Mouse (Mus musculus): ENCODE data around the gene Fan1. TPM values are rescaled to one million over a fixed set of nuclear protein-coding genes. Genes with fewer than 3 reads are reported as not detected.

Fan1 gene
- polyA plus RNA-seq, 1 experiment from 2014 or later, result 4.2 TPM

DNA sequence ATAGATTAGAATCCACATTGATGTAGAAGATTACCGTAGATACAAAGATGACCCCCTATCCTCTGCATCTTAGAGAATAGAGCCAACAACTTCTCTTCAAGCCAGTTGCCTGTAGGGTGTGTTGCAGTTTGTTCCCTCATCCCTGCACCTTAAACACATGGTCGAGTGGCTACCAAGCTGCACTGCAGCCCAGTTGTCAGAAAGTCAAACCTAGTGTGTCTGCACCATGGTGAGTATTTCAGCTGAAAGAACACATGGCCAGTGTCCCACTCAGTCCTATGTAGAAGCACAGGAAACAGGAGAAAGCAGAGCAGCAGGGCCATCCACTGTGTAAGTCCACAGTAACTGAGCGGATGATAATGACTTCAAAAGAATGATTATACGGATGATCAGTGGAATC, 46.4 kb downstream of the Fan1 start:
- no peaks in the 10 kb centered on the region for H3K27me3 ChIP-seq (ENCODE audit: control insufficient read depth, insufficient read depth, low read length)
- no peak overlapping the region for H3K9ac ChIP-seq (ENCODE audit: low read length)
- H3K4me1 ChIP-seq (ENCODE audit: control insufficient read depth in 2 of 2, insufficient read depth in 2 of 2, low read length in 2 of 2), result no peaks in the 10 kb centered on the region
- H3K4me3 ChIP-seq (ENCODE audit: control insufficient read depth in 1 of 2, insufficient read depth in 1 of 2, low read depth in 1 of 2, low read length in 2 of 2), result no peak overlapping the region
- peaks cover 24% of the 10 kb centered on the region for H3K36me3 ChIP-seq (ENCODE audit: control insufficient read depth, insufficient read depth, low read length)
- H3K4me2 ChIP-seq (ENCODE audit: low read length), result no peak overlapping the region
- no peaks in the 10 kb centered on the region for H3K9me3 ChIP-seq (ENCODE audit: control insufficient read depth, low read length)
- no peak overlapping the region for H3K27ac ChIP-seq (replicated peaks in 1 of 2; ENCODE audit: control insufficient read depth in 1 of 2, insufficient read depth in 1 of 2, low read depth in 2 of 2, low read length in 2 of 2)
- no peak for ATAC-seq (ENCODE audit: insufficient number of reproducible peaks, insufficient read depth, low FRiP score, low read depth)
- WGBS, result 83% methylated on average over 4 of the region's 4 CpGs

- Histone ChIP-seq H3K27ac (replicated peaks in 1 of 2; ENCODE audit: control insufficient read depth in 1 of 2, insufficient read depth in 1 of 2, low read depth in 2 of 2, low read length in 2 of 2) (no peak overlapping the region), H3K9me3 (ENCODE audit: control insufficient read depth, low read length) (no peaks in the 10 kb centered on the region), H3K36me3 (ENCODE audit: control insufficient read depth, insufficient read depth, low read length) (peaks cover 24% of the 10 kb centered on the region), H3K4me3 (ENCODE audit: control insufficient read depth in 1 of 2, insufficient read depth in 1 of 2, low read depth in 1 of 2, low read length in 2 of 2) (no peak overlapping the region), H3K27me3 (ENCODE audit: control insufficient read depth, insufficient read depth, low read length) (no peaks in the 10 kb centered on the region), H3K4me2 (ENCODE audit: low read length) (no peak overlapping the region), H3K4me1 (ENCODE audit: control insufficient read depth in 2 of 2, insufficient read depth in 2 of 2, low read length in 2 of 2) (no peaks in the 10 kb centered on the region), H3K9ac (ENCODE audit: low read length) (no peak overlapping the region)
- WGBS, result 28% methylated on average over 1 of the region's 1 CpGs
- ATAC-seq (ENCODE audit: insufficient number of reproducible peaks, insufficient read depth, low FRiP score, low read depth), result 0 out of 2 replicates have a peak, but pooled peaks have one; percentile 35
Measured at GRCm38 (mm10) chr7:64326892-64327291, 47.0 kb downstream of the Fan1 start.

DNA sequence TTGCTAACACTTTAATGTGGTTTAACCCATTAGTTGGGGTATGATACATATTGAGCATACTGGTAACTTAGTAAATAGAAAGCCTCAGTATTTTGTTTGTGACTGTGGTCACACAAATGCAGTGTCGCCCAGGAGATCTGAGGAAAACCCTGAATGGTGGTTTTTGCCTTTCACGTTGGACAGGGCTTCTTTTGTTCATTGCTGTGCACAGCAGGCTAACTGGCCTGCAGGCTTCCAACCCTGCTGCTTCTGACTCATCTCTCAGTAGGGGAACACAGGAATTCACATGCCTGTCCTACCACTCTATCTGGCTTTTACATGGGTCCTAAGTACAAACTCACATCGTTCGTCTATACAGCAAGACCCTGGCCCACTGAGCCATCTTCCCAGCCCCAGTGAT, 52.2 kb downstream of the Fan1 start:
- H3K36me3 ChIP-seq (ENCODE audit: control insufficient read depth, insufficient read depth, low read length), result peaks cover 59% of the 10 kb centered on the region
- no peaks in the 10 kb centered on the region for H3K4me1 ChIP-seq (ENCODE audit: control insufficient read depth in 2 of 2, insufficient read depth in 2 of 2, low read length in 2 of 2)
- no peak overlapping the region for H3K4me3 ChIP-seq (ENCODE audit: control insufficient read depth in 1 of 2, insufficient read depth in 1 of 2, low read depth in 1 of 2, low read length in 2 of 2)
- 86% methylated on average over 4 of the region's 4 CpGs for WGBS
- no peak for ATAC-seq (ENCODE audit: insufficient number of reproducible peaks, insufficient read depth, low FRiP score, low read depth)
- no peak overlapping the region for H3K4me2 ChIP-seq (ENCODE audit: low read length)
- H3K27me3 ChIP-seq (ENCODE audit: control insufficient read depth, insufficient read depth, low read length), result no peaks in the 10 kb centered on the region
- no peaks in the 10 kb centered on the region for H3K9me3 ChIP-seq (ENCODE audit: control insufficient read depth, low read length)
- no peak overlapping the region for H3K9ac ChIP-seq (ENCODE audit: low read length)
- no peak overlapping the region for H3K27ac ChIP-seq (replicated peaks in 1 of 2; ENCODE audit: control insufficient read depth in 1 of 2, insufficient read depth in 1 of 2, low read depth in 2 of 2, low read length in 2 of 2)

DNA sequence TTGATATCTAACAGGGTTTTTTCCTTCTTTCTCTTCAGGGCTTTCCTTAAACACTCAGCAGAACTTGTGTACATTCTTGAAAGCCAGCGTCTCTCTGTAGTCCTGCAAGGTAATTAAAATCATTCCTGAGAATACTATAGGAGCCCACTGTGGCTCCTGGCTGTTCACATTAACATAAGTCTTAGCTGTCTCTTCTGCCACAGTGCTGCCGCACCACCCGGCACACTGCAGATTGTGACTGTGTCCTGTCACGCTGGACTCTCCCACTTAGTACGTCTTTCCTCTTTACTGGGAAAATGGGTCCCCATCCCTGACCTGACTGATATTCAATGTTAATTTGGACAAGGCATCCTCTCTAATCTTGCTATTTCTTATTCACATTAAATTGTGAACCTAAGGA, 52.8 kb downstream of the Fan1 start:
- H3K27ac ChIP-seq (replicated peaks in 1 of 2; ENCODE audit: control insufficient read depth in 1 of 2, insufficient read depth in 1 of 2, low read depth in 2 of 2, low read length in 2 of 2), result no peak overlapping the region
- no peak overlapping the region for H3K4me2 ChIP-seq (ENCODE audit: low read length)
- no peak overlapping the region for H3K4me3 ChIP-seq (ENCODE audit: control insufficient read depth in 1 of 2, insufficient read depth in 1 of 2, low read depth in 1 of 2, low read length in 2 of 2)
- H3K27me3 ChIP-seq (ENCODE audit: control insufficient read depth, insufficient read depth, low read length), result no peaks in the 10 kb centered on the region
- H3K36me3 ChIP-seq (ENCODE audit: control insufficient read depth, insufficient read depth, low read length), result peaks cover 64% of the 10 kb centered on the region
- 88% methylated on average over 5 of the region's 5 CpGs for WGBS
- ATAC-seq (ENCODE audit: insufficient number of reproducible peaks, insufficient read depth, low FRiP score, low read depth), result no peak
- H3K9ac ChIP-seq (ENCODE audit: low read length), result no peak overlapping the region
- no peaks in the 10 kb centered on the region for H3K4me1 ChIP-seq (ENCODE audit: control insufficient read depth in 2 of 2, insufficient read depth in 2 of 2, low read length in 2 of 2)
- no peaks in the 10 kb centered on the region for H3K9me3 ChIP-seq (ENCODE audit: control insufficient read depth, low read length)

- Histone ChIP-seq H3K4me3 (ENCODE audit: control insufficient read depth in 1 of 2, insufficient read depth in 1 of 2, low read depth in 1 of 2, low read length in 2 of 2) (no peak overlapping the region), H3K4me2 (ENCODE audit: low read length) (no peak overlapping the region), H3K9me3 (ENCODE audit: control insufficient read depth, low read length) (no peaks in the 10 kb centered on the region), H3K27me3 (ENCODE audit: control insufficient read depth, insufficient read depth, low read length) (no peaks in the 10 kb centered on the region), H3K36me3 (ENCODE audit: control insufficient read depth, insufficient read depth, low read length) (peaks cover 50% of the 10 kb centered on the region), H3K9ac (ENCODE audit: low read length) (no peak overlapping the region), H3K27ac (replicated peaks in 1 of 2; ENCODE audit: control insufficient read depth in 1 of 2, insufficient read depth in 1 of 2, low read depth in 2 of 2, low read length in 2 of 2) (no peak overlapping the region), H3K4me1 (ENCODE audit: control insufficient read depth in 2 of 2, insufficient read depth in 2 of 2, low read length in 2 of 2) (no peaks in the 10 kb centered on the region)
- no peak for ATAC-seq (ENCODE audit: insufficient number of reproducible peaks, insufficient read depth, low FRiP score, low read depth)
- 91% methylated on average over 7 of the region's 7 CpGs for WGBS
Measured at GRCm38 (mm10) chr7:64312811-64313210, 61.1 kb downstream of the Fan1 start.

- no peak overlapping the region for H3K9ac ChIP-seq (ENCODE audit: low read length)
Measured at GRCm38 (mm10) chr7:64310756-64311155, 63.1 kb downstream of the Fan1 start.

DNA sequence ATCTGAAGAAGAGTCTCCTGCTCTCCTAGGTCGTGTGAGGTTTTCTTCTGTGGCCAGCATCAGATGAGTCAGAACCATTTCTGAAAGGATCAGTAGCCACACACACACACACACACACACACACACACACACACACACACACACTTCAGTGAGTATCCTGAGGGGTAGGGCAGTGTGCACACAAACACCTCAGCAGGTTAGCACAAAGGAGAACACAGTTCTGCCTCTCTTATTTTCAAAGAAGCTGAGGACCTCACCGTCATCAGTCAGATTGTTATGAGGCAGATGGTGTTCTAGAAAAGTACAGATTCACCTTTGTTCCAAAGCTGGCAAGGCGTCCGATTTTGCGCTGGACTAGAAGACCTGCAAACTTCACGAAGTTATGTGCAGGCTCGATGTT, 63.7 kb downstream of the Fan1 start:
- H3K4me1 ChIP-seq (ENCODE audit: control insufficient read depth in 2 of 2, insufficient read depth in 2 of 2, low read length in 2 of 2), result no peaks in the 10 kb centered on the region
- no peak for ATAC-seq (ENCODE audit: insufficient number of reproducible peaks, insufficient read depth, low FRiP score, low read depth)
- no peak overlapping the region for H3K4me2 ChIP-seq (ENCODE audit: low read length)
- H3K27me3 ChIP-seq (ENCODE audit: control insufficient read depth, insufficient read depth, low read length), result no peaks in the 10 kb centered on the region
- H3K27ac ChIP-seq (replicated peaks in 1 of 2; ENCODE audit: control insufficient read depth in 1 of 2, insufficient read depth in 1 of 2, low read depth in 2 of 2, low read length in 2 of 2), result no peak overlapping the region
- no peak overlapping the region for H3K4me3 ChIP-seq (ENCODE audit: control insufficient read depth in 1 of 2, insufficient read depth in 1 of 2, low read depth in 1 of 2, low read length in 2 of 2)
- H3K9ac ChIP-seq (ENCODE audit: low read length), result no peak overlapping the region
- 85% methylated on average over 7 of the region's 7 CpGs for WGBS
- peaks cover 37% of the 10 kb centered on the region for H3K36me3 ChIP-seq (ENCODE audit: control insufficient read depth, insufficient read depth, low read length)
- H3K9me3 ChIP-seq (ENCODE audit: control insufficient read depth, low read length), result no peaks in the 10 kb centered on the region

More at GRCm38 (mm10) chr7:64310756-64311155, 63.1 kb downstream of the Fan1 start:
- H3K27ac ChIP-seq (replicated peaks in 1 of 2; ENCODE audit: control insufficient read depth in 1 of 2, insufficient read depth in 1 of 2, low read depth in 2 of 2, low read length in 2 of 2), result no peak overlapping the region
- H3K4me2 ChIP-seq (ENCODE audit: low read length), result no peak overlapping the region
- ATAC-seq (ENCODE audit: insufficient number of reproducible peaks, insufficient read depth, low FRiP score, low read depth), result no peak
- no peak overlapping the region for H3K4me3 ChIP-seq (ENCODE audit: control insufficient read depth in 1 of 2, insufficient read depth in 1 of 2, low read depth in 1 of 2, low read length in 2 of 2)
- no peaks in the 10 kb centered on the region for H3K27me3 ChIP-seq (ENCODE audit: control insufficient read depth, insufficient read depth, low read length)
- H3K4me1 ChIP-seq (ENCODE audit: control insufficient read depth in 2 of 2, insufficient read depth in 2 of 2, low read length in 2 of 2), result no peaks in the 10 kb centered on the region
- H3K36me3 ChIP-seq (ENCODE audit: control insufficient read depth, insufficient read depth, low read length), result peaks cover 39% of the 10 kb centered on the region
- WGBS, result 63% methylated on average over 2 of the region's 2 CpGs
- H3K9me3 ChIP-seq (ENCODE audit: control insufficient read depth, low read length), result no peaks in the 10 kb centered on the region
